Mouse (Mus musculus): ENCODE measurements around the gene Fam177a. TPM values are rescaled to one million over a fixed set of nuclear protein-coding genes. Genes with fewer than 3 reads are reported as not detected.
"Not testable (repeated sequence)": the region's sequence is repeated elsewhere in the genome, so short reads cannot be mapped to it uniquely, and the experiment has no call there.

Fam177a gene
- polyA plus RNA-seq (2012; rRNA removed) (2.3 and 3.8 TPM in 2 replicates), polyA plus RNA-seq (2014; fragmentation: Nextera tagmentation; extraction: Ambion mirVana) (7.3 and 8.0 TPM in 2 replicates)

GRCm38 (mm10) chr12:55124242-55124641, at the start of gene Fam177a:
TSS of gene Fam177a (plus strand) at chr12:55124469.
- WGBS (ENCODE audit: insufficient replicate concordance), result no CpG with 5 or more reads among the region's 40 CpGs
- H3K9me3 ChIP-seq (ENCODE audit: control insufficient read depth, low read length), result not testable (repeated sequence)

GRCm38 (mm10) chr12:55075296-55075695, 49.0 kb upstream of the Fam177a start:
- H3K9ac ChIP-seq (replicated peaks), result no peak overlapping the region
- H3K27ac ChIP-seq, result no peak overlapping the region
- H3K9me3 ChIP-seq (ENCODE audit: control insufficient read depth, low read length), result no peaks in the 10 kb centered on the region
- DNase-seq (ENCODE audit: low read depth in 3 of 3, low spot score in 3 of 3) (no peak), ATAC-seq (ENCODE audit: insufficient read depth) (no peak)
- no peak overlapping the region for H3K4me3 ChIP-seq (ENCODE audit: insufficient read depth in 1 of 2, low read depth in 2 of 2, low read length in 2 of 2)
- H3K4me1 ChIP-seq (replicated peaks; ENCODE audit: control insufficient read depth in 2 of 2, insufficient read depth in 2 of 2, low read length in 1 of 2), result peaks cover 8 to 11% of the 10 kb centered on the region in 2 experiments
- TF ChIP-seq EP300 (IDR thresholded peaks at IDR 0.05; ENCODE audit: low read depth), result no peak
- no peak for TF ChIP-seq CTCF (IDR thresholded peaks at IDR 0.05; ENCODE audit: low read depth)
- no peaks in the 10 kb centered on the region for H3K27me3 ChIP-seq (ENCODE audit: control insufficient read depth, insufficient read depth, low read length)
- H3K36me3 ChIP-seq (replicated peaks; ENCODE audit: control insufficient read depth, insufficient read depth, low read depth), result no peaks in the 10 kb centered on the region
- 84% methylated on average over 2 of the region's 2 CpGs for WGBS (ENCODE audit: insufficient replicate concordance)
- no peak overlapping the region for H3K4me2 ChIP-seq (ENCODE audit: low read depth)

More at GRCm38 (mm10) chr12:55124242-55124641, at the start of gene Fam177a:
- H3K4me1 ChIP-seq (replicated peaks; ENCODE audit: control insufficient read depth in 2 of 2, insufficient read depth in 2 of 2, low read length in 1 of 2); H3K4me3 ChIP-seq (ENCODE audit: insufficient read depth in 1 of 2, low read depth in 2 of 2, low read length in 2 of 2); H3K27ac ChIP-seq; DNase-seq (ENCODE audit: low read depth in 3 of 3, low spot score in 3 of 3); H3K9ac ChIP-seq (replicated peaks); H3K36me3 ChIP-seq (replicated peaks; ENCODE audit: control insufficient read depth, insufficient read depth, low read depth); H3K4me2 ChIP-seq (ENCODE audit: low read depth); H3K27me3 ChIP-seq (ENCODE audit: control insufficient read depth, insufficient read depth, low read length): not testable (repeated sequence)
- peak; percentile 97 for ATAC-seq (ENCODE audit: insufficient read depth)

- not testable (repeated sequence) for H3K36me3 ChIP-seq (replicated peaks; ENCODE audit: control insufficient read depth, insufficient read depth, low read depth); H3K27ac ChIP-seq; H3K4me3 ChIP-seq (ENCODE audit: insufficient read depth in 1 of 2, low read depth in 2 of 2, low read length in 2 of 2); DNase-seq (ENCODE audit: low read depth in 3 of 3, low spot score in 3 of 3); H3K4me1 ChIP-seq (replicated peaks; ENCODE audit: control insufficient read depth in 2 of 2, insufficient read depth in 2 of 2, low read length in 1 of 2); H3K9ac ChIP-seq (replicated peaks); H3K9me3 ChIP-seq (ENCODE audit: control insufficient read depth, low read length); ATAC-seq (ENCODE audit: insufficient read depth); H3K27me3 ChIP-seq (ENCODE audit: control insufficient read depth, insufficient read depth, low read length)
- peak overlapping the region; percentile 77 for H3K4me2 ChIP-seq (ENCODE audit: low read depth)
- TF ChIP-seq CTCF (IDR thresholded peaks at IDR 0.05; ENCODE audit: low read depth), result peak; percentile 48
- WGBS (ENCODE audit: insufficient replicate concordance), result 23% methylated on average over 2 of the region's 2 CpGs
Observed at GRCm38 (mm10) chr12:55078706-55079105, 45.6 kb upstream of the Fam177a start.

GRCm38 (mm10) chr12:55079726-55080600, 44.3 kb upstream of the Fam177a start, which contains the start of the genes 2700097O09Rik and Srp54a:
TSS of gene 2700097O09Rik (minus strand) at chr12:55080110.
TSS of gene Srp54a (plus strand) at chr12:55080262.
- DNase-seq (ENCODE audit: low read depth in 3 of 3, low spot score in 3 of 3), result peak; percentile 86 to 91 (median 89)
- Histone ChIP-seq H3K27ac (peak within 1 kb of the TSS; percentile 84), H3K4me2 (ENCODE audit: low read depth) (peak within 1 kb of the TSS; percentile 77), H3K9ac (replicated peaks) (peak within 1 kb of the TSS; percentile 92), H3K4me3 (ENCODE audit: insufficient read depth in 1 of 2, low read depth in 2 of 2, low read length in 2 of 2) (peak within 1 kb of the TSS; percentile 62 to 89)
- H3K9me3 ChIP-seq (ENCODE audit: control insufficient read depth, low read length); H3K27me3 ChIP-seq (ENCODE audit: control insufficient read depth, insufficient read depth, low read length); H3K4me1 ChIP-seq (replicated peaks; ENCODE audit: control insufficient read depth in 2 of 2, insufficient read depth in 2 of 2, low read length in 1 of 2); H3K36me3 ChIP-seq (replicated peaks; ENCODE audit: control insufficient read depth, insufficient read depth, low read depth): not testable (repeated sequence)
- WGBS (ENCODE audit: insufficient replicate concordance), result under 1% methylated on average over 60 of the region's 60 CpGs
- 0 out of 2 replicates have a peak, but pooled peaks have one; percentile 7 for TF ChIP-seq EP300 (IDR thresholded peaks at IDR 0.05; ENCODE audit: low read depth)
- peak; percentile 97 for ATAC-seq (ENCODE audit: insufficient read depth)

GRCm38 (mm10) chr12:55080601-55080942, 43.7 kb upstream of the Fam177a start:
- not testable (repeated sequence) for H3K27me3 ChIP-seq (ENCODE audit: control insufficient read depth, insufficient read depth, low read length); DNase-seq (ENCODE audit: low read depth in 3 of 3, low spot score in 3 of 3); H3K9me3 ChIP-seq (ENCODE audit: control insufficient read depth, low read length); H3K36me3 ChIP-seq (replicated peaks; ENCODE audit: control insufficient read depth, insufficient read depth, low read depth); H3K4me1 ChIP-seq (replicated peaks; ENCODE audit: control insufficient read depth in 2 of 2, insufficient read depth in 2 of 2, low read length in 1 of 2)
- under 1% methylated on average over 25 of the region's 25 CpGs for WGBS (ENCODE audit: insufficient replicate concordance)
- H3K27ac ChIP-seq, result peak overlapping the region; percentile 84
- ATAC-seq (ENCODE audit: insufficient read depth), result peak; percentile 34
- H3K4me3 ChIP-seq (ENCODE audit: insufficient read depth in 1 of 2, low read depth in 2 of 2, low read length in 2 of 2), result peak overlapping the region; percentile 62 to 89
- peak overlapping the region; percentile 92 for H3K9ac ChIP-seq (replicated peaks)
- peak overlapping the region; percentile 39 for H3K4me2 ChIP-seq (ENCODE audit: low read depth)

- not testable (repeated sequence) for H3K4me3 ChIP-seq (ENCODE audit: insufficient read depth in 1 of 2, low read depth in 2 of 2, low read length in 2 of 2); DNase-seq (ENCODE audit: low read depth in 3 of 3, low spot score in 3 of 3); H3K9me3 ChIP-seq (ENCODE audit: control insufficient read depth, low read length); H3K4me1 ChIP-seq (replicated peaks; ENCODE audit: control insufficient read depth in 2 of 2, insufficient read depth in 2 of 2, low read length in 1 of 2); H3K4me2 ChIP-seq (ENCODE audit: low read depth); H3K36me3 ChIP-seq (replicated peaks; ENCODE audit: control insufficient read depth, insufficient read depth, low read depth); ATAC-seq (ENCODE audit: insufficient read depth); H3K9ac ChIP-seq (replicated peaks); H3K27ac ChIP-seq; H3K27me3 ChIP-seq (ENCODE audit: control insufficient read depth, insufficient read depth, low read length)
- 100% methylated on average over 1 of the region's 7 CpGs for WGBS (ENCODE audit: insufficient replicate concordance)
Observed at GRCm38 (mm10) chr12:55092127-55092526, 32.1 kb upstream of the Fam177a start.

GRCm38 (mm10) chr12:55112616-55113015, 11.7 kb upstream of the Fam177a start:
- not testable (repeated sequence) for ATAC-seq (ENCODE audit: insufficient read depth); H3K9me3 ChIP-seq (ENCODE audit: control insufficient read depth, low read length); H3K9ac ChIP-seq (replicated peaks); H3K27ac ChIP-seq; DNase-seq (ENCODE audit: low read depth in 3 of 3, low spot score in 3 of 3); H3K36me3 ChIP-seq (replicated peaks; ENCODE audit: control insufficient read depth, insufficient read depth, low read depth); H3K27me3 ChIP-seq (ENCODE audit: control insufficient read depth, insufficient read depth, low read length); H3K4me1 ChIP-seq (replicated peaks; ENCODE audit: control insufficient read depth in 2 of 2, insufficient read depth in 2 of 2, low read length in 1 of 2); H3K4me2 ChIP-seq (ENCODE audit: low read depth); H3K4me3 ChIP-seq (ENCODE audit: insufficient read depth in 1 of 2, low read depth in 2 of 2, low read length in 2 of 2)
- WGBS (ENCODE audit: insufficient replicate concordance), result no CpG with 5 or more reads among the region's 7 CpGs

All from liver, embryonic 14.5 days (tissue).